Mouse (Mus musculus): ENCODE measurements around the gene 2010003K11Rik.

DNA sequence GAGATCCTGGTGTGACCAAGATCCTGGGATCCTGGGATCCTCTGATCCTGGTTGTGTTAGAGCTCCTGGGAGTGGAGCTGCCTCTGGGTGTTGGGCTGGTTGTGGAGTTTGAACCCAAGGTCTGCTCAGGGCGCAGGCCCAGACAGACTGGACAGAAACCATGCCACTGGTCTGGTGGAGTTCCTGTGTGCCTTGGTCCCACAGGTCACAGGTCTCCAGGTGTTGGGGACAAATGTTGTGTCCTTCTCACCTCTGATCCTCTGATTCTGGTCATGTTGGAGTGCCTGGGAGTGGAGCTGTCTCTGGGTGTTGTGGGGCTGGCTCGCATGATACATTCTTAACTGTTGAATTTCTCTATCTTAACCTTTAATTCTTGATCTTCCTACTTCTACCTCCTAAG lies 36.3 kb upstream of the 2010003K11Rik start:
- no peak for TF ChIP-seq POLR2A (IDR thresholded peaks at IDR 0.05; ENCODE audit: extremely low read depth, insufficient read depth, low read length)
- TF ChIP-seq CTCF (IDR thresholded peaks at IDR 0.05; ENCODE audit: extremely low read depth, insufficient read depth, low read length), result no peak
